Mouse (Mus musculus) C2C12 (cell line): ENCODE measurements at regions not wholly inside any gene's neighbourhood (a gene's known extent, or its start where the extent isn't known, plus 50 kb on each side); places are given as distances from the start of the nearest gene placed in this dataset.

Experiments used
- CTCF ChIP-seq: IDR thresholded peaks from one replicate; pipeline ENCODE4 v1.5.1; 2011; ENCODE audit not compliant: control insufficient read depth, insufficient read depth, insufficient read length
- MAX ChIP-seq: IDR thresholded peaks from one replicate; pipeline ENCODE4 v1.6.1; 2011; ENCODE audit warnings: mild to moderate bottlenecking, control low read depth
- MYOD1 ChIP-seq: IDR thresholded peaks from one replicate; pipeline ENCODE4 v1.6.1; 2011; ENCODE audit warnings: low read depth; ENCODE audit not compliant: control insufficient read depth, insufficient read length
- MYOG ChIP-seq: IDR thresholded peaks from one replicate; pipeline ENCODE4 v1.6.1; 2011; ENCODE audit not compliant: control insufficient read depth, insufficient read length; ENCODE audit errors: extremely low read depth
- USF1 ChIP-seq: IDR thresholded peaks from one replicate; pipeline ENCODE4 v1.6.1; 2011; ENCODE audit warnings: low read depth, mild to moderate bottlenecking, control low read depth, moderate library complexity

- TF ChIP-seq CTCF, result no peak
- no peak for TF ChIP-seq MYOD1
- TF ChIP-seq MYOG, result no peak
- TF ChIP-seq MAX, result no peak
- TF ChIP-seq USF1, result no peak
Observed at GRCm38 (mm10) chr11:111313566-111313965, 247.6 kb downstream of the Kcnj2 start.
